In the genomic region with DNA sequence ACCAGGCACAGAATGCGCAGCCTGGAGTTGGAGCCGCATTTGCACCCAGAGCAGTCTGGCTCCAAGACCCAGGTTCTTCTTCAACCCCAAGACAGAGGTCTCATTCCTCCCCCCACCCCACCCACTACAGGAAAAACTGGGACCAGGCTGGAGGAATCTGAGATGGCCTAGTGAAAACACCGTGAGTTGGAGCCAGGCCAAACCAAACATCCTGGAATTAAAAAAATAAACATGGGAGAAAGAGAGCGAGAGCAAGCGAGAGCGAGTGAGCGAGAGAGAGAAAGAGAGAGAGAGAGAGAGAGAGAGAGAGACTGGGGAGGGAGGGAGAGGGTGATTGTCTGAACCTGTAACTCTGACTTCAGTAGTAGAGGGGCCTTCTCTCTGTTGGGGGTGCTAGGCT, we compare ENCODE assay signal across 9 mouse cellular contexts.
DNase-seq lines count a peak whose midpoint lies in the region; ATAC-seq lines count a peak whose summit lies in the region.
"Had no signal": no experiment of that assay in that cellular context is flagged by ENCODE, and none has a peak within 500 bp of the region (broad histone marks: within the 10 kb centered on the region; RNA-seq: fewer than 3 reads in every experiment).

No protein-coding gene starts in this region.

- H3K27ac ChIP-seq in forebrain, embryonic 15.5 days (replicated peaks): peak overlapping the region; percentile 73
- H3K27ac ChIP-seq in midbrain, embryonic 13.5 days: peak overlapping the region; percentile 83

- peaks cover 24% of the 10 kb centered on the region for H3K4me1 ChIP-seq in forebrain, embryonic 15.5 days
- H3K4me1 ChIP-seq in midbrain, embryonic 13.5 days (replicated peaks): peaks cover 33% of the 10 kb centered on the region

- WGBS in forebrain, embryonic 15.5 days: 33% methylated on average over 7 of the region's 7 CpGs
- 59% methylated on average over 7 of the region's 7 CpGs for WGBS in midbrain, embryonic 13.5 days

- no peak overlapping the region for H3K4me3 ChIP-seq in forebrain, embryonic 15.5 days
- H3K4me3 ChIP-seq in midbrain, embryonic 13.5 days (replicated peaks): no peak overlapping the region
- H3K4me3 ChIP-seq: myocyte had no signal

- no peaks in the 10 kb centered on the region for H3K36me3 ChIP-seq in forebrain, embryonic 15.5 days
- no peaks in the 10 kb centered on the region for H3K36me3 ChIP-seq in midbrain, embryonic 13.5 days

- H3K4me2 ChIP-seq in forebrain, embryonic 15.5 days (replicated peaks): no peak overlapping the region
- H3K4me2 ChIP-seq in midbrain, embryonic 13.5 days (replicated peaks): no peak overlapping the region

- peak; percentile 17 for DNase-seq in kidney, adult 9 months
- DNase-seq in kidney, adult 11 months: no peak
- DNase-seq in kidney, postnatal 10 days: peak; percentile 63
- DNase-seq in left cerebral cortex, adult 8-10 months (ENCODE audit: low spot score in 2 of 2): no peak
- no peak for DNase-seq in cerebellum, adult 11 months

- H3K9me3 ChIP-seq in forebrain, embryonic 15.5 days: no peaks in the 10 kb centered on the region
- H3K9me3 ChIP-seq in midbrain, embryonic 13.5 days: no peaks in the 10 kb centered on the region; the same call in 1 of the 2 replicates

- H3K9ac ChIP-seq in forebrain, embryonic 15.5 days (replicated peaks): no peak overlapping the region
- H3K9ac ChIP-seq in midbrain, embryonic 13.5 days (replicated peaks): no peak overlapping the region

- no peaks in the 10 kb centered on the region for H3K27me3 ChIP-seq in forebrain, embryonic 15.5 days
- peaks cover 8% of the 10 kb centered on the region for H3K27me3 ChIP-seq in midbrain, embryonic 13.5 days

- ATAC-seq in forebrain, embryonic 15.5 days (replicated peaks): no peak
- ATAC-seq in midbrain, embryonic 13.5 days: no peak
- no peak for ATAC-seq in erythroid progenitor cell, adult 5-6 weeks (replicated peaks; ENCODE audit: low FRiP score, poor library complexity, severe bottlenecking)

Comparison
In these comparisons a context has a peak if more than half of its experiments do, and no peak if none do; other contexts are left out.
1. DNase-seq: peak in kidney, adult 9 months (single experiment) and kidney, postnatal 10 days (single experiment); none in kidney, adult 11 months (single experiment), left cerebral cortex, adult 8-10 months (0 of 2) and cerebellum, adult 11 months (single experiment).